Mouse (Mus musculus) lung, embryonic 15.5 days (tissue): Measurements from ENCODE around the gene Crabp2. TPM values are rescaled to one million over a fixed set of nuclear protein-coding genes. Genes with fewer than 3 reads are reported as not detected.
A peak's percentile ranks its signal among the peaks of the same experiment; 100 is the strongest.

ENCODE experiments used
- ATAC-seq: fragments of 200-750 bp; cut with Nextera tagmentation; 2 replicates; pipeline ENCODE4 v1.8.0; 2017; ENCODE audit warnings: moderate number of reproducible peaks, borderline replicate concordance; ENCODE audit not compliant: low FRiP score, low TSS enrichment; ENCODE audit errors: extremely low read depth
- H3K27ac ChIP-seq: fragments of 300-500 bp; sonication (generic); 2 replicates; pipeline ENCODE4 v1.5.1; 2015; ENCODE audit warnings: moderate library complexity, mild to moderate bottlenecking, inconsistent platforms
- H3K27me3 ChIP-seq: fragments of 300-500 bp; sonication (generic); 2 replicates; pipeline ENCODE4 v1.6.1; 2015; ENCODE audit warnings: inconsistent platforms
- H3K36me3 ChIP-seq: fragments of 300-500 bp; sonication (generic); 2 replicates; pipeline ENCODE4 v1.6.1; 2015; ENCODE audit warnings: inconsistent platforms
- H3K4me1 ChIP-seq: fragments of 300-500 bp; sonication (generic); 2 replicates; pipeline ENCODE4 v1.6.1; 2015; ENCODE audit warnings: inconsistent platforms
- H3K4me2 ChIP-seq: fragments of 300-500 bp; sonication (generic); 2 replicates; pipeline ENCODE4 v1.6.1; 2015; ENCODE audit warnings: inconsistent platforms, mild to moderate bottlenecking, moderate library complexity
- H3K4me3 ChIP-seq: fragments of 300-500 bp; sonication (generic); 2 replicates; pipeline ENCODE4 v1.5.1; 2015; ENCODE audit warnings: mild to moderate bottlenecking, inconsistent platforms
- H3K9ac ChIP-seq: fragments of 300-500 bp; sonication (generic); 2 replicates; pipeline ENCODE4 v1.6.1; 2015; ENCODE audit warnings: inconsistent platforms
- H3K9me3 ChIP-seq: fragments of 300-500 bp; sonication (generic); 2 replicates; pipeline ENCODE4 v1.6.1; 2016; ENCODE audit warnings: inconsistent platforms
- WGBS: fragments of 180-500 bp; shearing (Covaris S2); methylation state at CpG from one replicate; pipeline ENCODE4 v1.1.7; 2015; 5-methylcytosine and 5-hydroxymethylcytosine counted together
- polyA plus RNA-seq: library from polyadenylated mRNA; unstranded; fragments of >200 nt; fragmentation: Nextera tagmentation; extraction: Ambion mirVana; gene quantifications from 2 replicates; pipeline ENCODE4 v1.2.1, GENCODE M21; 2015

Crabp2 gene
- polyA plus RNA-seq, 1 experiment from 2014 or later: 8.1 TPM

DNA sequence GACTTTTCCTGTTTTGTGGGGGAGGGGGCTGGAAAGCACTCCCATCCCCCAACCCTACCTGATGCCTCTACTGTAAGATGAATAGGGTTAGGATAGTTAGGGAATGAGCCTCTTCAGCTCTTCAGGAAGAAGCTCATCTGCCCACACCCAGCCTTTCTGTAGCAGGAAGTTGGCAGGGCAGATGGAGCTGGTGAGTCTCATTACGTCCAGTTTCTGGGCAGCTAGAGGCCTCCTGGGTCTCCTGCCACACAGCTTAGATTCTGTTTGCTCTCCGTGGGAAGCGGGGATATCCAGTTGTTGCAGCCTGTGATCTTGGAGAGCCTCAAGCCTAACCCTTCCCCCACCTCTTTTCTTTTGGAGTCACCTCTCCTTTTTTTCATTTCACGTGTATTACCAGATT is 38.6 kb upstream of the Crabp2 start:
- WGBS: 11% methylated on average over 4 of the region's 4 CpGs
- H3K4me2 ChIP-seq: peak overlapping the region; percentile 74
- peak overlapping the region; percentile 36 for H3K9ac ChIP-seq
- no peaks in the 10 kb centered on the region for H3K9me3 ChIP-seq
- peak overlapping the region; percentile 96 for H3K27ac ChIP-seq
- no peak for ATAC-seq
- H3K4me1 ChIP-seq: peaks cover 41% of the 10 kb centered on the region
- no peaks in the 10 kb centered on the region for H3K27me3 ChIP-seq
- H3K4me3 ChIP-seq: peak overlapping the region; percentile 40
- peaks cover 22% of the 10 kb centered on the region for H3K36me3 ChIP-seq

DNA sequence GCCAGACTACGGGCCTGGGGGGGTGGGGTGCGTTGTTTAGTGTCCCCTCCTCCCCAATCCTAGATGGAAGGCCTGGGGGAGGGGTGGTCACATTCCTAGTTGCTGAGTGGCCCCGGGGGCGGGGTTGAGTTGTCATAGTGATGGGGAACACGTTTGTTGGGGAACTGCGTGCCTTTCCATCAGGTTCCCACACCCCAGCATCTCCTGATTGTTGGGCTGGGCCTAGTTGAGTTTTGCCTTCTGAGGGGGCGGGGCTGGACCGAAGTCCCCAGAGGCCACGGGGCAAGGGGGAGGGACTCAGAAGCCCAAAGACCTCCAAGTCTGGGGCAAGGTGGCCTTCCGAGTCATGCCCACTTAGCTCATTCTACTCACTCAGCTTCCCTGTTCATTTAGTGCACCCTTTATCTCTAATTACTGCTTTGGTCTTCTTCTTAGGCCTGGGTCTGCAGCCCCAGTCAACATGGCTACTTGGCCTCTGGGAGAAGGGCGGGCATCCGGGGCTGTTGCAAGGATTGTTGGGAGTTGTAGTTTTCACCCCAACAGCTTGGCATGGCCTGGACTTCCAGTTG is 37.8 kb upstream of the Crabp2 start:
- no peaks in the 10 kb centered on the region for H3K9me3 ChIP-seq
- peak overlapping the region; percentile 36 for H3K9ac ChIP-seq
- peak overlapping the region; percentile 96 for H3K27ac ChIP-seq
- no peaks in the 10 kb centered on the region for H3K27me3 ChIP-seq
- ATAC-seq: peak; percentile 29
- peaks cover 41% of the 10 kb centered on the region for H3K4me1 ChIP-seq
- peaks cover 28% of the 10 kb centered on the region for H3K36me3 ChIP-seq
- WGBS: 8% methylated on average over 12 of the region's 12 CpGs
- peak overlapping the region; percentile 40 for H3K4me3 ChIP-seq
- peak overlapping the region; percentile 74 for H3K4me2 ChIP-seq

DNA sequence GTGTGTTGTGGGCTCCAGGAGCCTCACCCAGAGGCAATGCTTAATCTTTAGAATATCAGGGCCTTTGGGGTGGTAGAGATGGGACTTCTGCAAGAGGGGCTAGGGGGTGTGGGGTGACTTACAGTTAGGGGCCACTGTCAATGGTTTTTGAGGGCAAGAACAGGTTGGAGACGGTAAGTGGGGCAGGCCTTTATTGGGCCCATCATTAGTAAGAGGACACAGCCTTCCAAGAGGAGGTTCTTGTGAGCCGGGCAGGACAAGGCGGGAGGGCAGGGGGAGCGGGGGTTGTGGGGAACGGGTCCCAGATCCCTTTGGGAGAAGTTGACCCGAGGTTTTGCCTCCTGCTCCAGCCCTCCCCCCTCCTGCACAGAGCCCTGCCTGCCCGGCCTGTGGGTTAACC is 35.0 kb upstream of the Crabp2 start:
- Histone ChIP-seq H3K9ac (no peak overlapping the region), H3K27ac (no peak overlapping the region), H3K4me2 (no peak overlapping the region), H3K9me3 (no peaks in the 10 kb centered on the region), H3K4me1 (peaks cover 33% of the 10 kb centered on the region), H3K4me3 (no peak overlapping the region), H3K36me3 (peaks cover 48% of the 10 kb centered on the region), H3K27me3 (no peaks in the 10 kb centered on the region)
- ATAC-seq: no peak
- WGBS: 72% methylated on average over 7 of the region's 7 CpGs

DNA sequence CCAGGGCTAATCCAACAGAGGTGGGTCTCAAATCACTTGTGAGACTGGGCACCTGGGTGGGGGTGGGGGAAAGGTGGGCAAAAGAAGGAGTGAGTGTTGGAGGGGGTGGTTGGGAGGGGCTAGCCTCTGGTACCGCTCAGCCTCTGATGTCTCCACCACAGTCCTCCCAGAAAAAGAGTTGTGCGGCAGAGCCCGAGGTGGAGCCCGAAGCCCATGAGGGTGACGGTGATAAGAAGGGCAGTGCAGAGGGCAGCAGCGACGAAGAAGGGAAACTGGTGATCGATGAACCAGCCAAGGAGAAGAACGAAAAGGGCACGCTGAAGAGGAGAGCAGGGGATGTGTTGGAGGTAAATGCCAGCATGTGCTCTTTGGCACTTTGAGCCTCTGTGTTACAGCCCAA is 34.6 kb upstream of the Crabp2 start:
- WGBS: 87% methylated on average over 10 of the region's 10 CpGs

DNA sequence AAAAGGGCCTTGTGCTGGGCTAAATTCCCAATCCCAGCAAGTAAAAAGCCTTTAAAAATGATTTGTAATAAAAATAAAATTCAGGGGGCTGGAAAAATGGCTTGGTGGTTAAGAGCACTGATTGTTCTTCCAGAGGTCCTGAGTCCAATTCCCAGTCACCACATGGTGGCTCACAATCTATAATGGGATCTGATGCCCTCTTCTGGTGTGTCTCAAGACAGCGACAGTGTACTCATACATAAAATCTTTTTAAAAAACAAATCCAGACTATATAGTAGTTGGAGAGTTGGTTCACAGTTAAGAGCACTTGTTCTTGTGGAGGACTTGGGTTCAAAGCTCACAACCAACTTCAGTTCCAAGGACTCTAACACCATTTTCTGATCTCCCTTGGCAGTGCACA is 31.5 kb upstream of the Crabp2 start:
- Histone ChIP-seq H3K4me1 (peaks cover 15% of the 10 kb centered on the region), H3K27me3 (no peaks in the 10 kb centered on the region), H3K4me2 (no peak overlapping the region), H3K9ac (no peak overlapping the region), H3K9me3 (no peaks in the 10 kb centered on the region), H3K27ac (no peak overlapping the region), H3K4me3 (no peak overlapping the region), H3K36me3 (peaks cover 51% of the 10 kb centered on the region)
- ATAC-seq: no peak
- 81% methylated on average over 1 of the region's 1 CpGs for whole genome bisulfite sequencing

More for the DNA sequence above, 34.6 kb upstream of the Crabp2 start:
- Histone ChIP-seq H3K27me3 (no peaks in the 10 kb centered on the region), H3K9me3 (no peaks in the 10 kb centered on the region), H3K27ac (no peak overlapping the region), H3K9ac (no peak overlapping the region), H3K4me3 (no peak overlapping the region), H3K36me3 (peaks cover 48% of the 10 kb centered on the region), H3K4me2 (no peak overlapping the region), H3K4me1 (peaks cover 33% of the 10 kb centered on the region)
- ATAC-seq: no peak

DNA sequence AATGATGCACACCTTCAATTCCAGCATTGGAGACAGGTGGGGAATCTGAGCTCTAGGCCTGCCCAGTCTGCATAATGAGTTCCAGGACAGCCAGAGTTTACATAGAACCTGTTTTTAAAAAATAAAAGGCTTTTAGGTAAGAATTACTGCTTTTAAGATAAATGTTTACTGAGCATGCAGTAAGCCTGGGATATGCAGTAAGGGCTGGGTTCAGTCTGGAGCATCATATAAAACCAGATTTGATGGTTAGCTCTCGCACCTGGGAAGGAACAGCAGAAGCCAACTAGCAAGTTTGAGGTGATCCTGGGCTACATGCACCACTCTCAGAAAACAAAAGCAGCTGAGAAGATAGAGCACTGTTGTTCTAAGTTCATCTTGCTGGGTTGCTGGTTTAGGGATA is 29.9 kb upstream of the Crabp2 start:
- Histone ChIP-seq H3K36me3 (peaks cover 58% of the 10 kb centered on the region), H3K9ac (no peak overlapping the region), H3K4me2 (peak overlapping the region; percentile 79; the same call in 1 of the 2 replicates), H3K27ac (peak overlapping the region; percentile 86; the same call in 1 of the 2 replicates), H3K4me3 (no peak overlapping the region), H3K27me3 (no peaks in the 10 kb centered on the region), H3K4me1 (peaks cover 15% of the 10 kb centered on the region), H3K9me3 (no peaks in the 10 kb centered on the region)
- 89% methylated on average over 1 of the region's 1 CpGs for WGBS
- no peak for ATAC-seq

DNA sequence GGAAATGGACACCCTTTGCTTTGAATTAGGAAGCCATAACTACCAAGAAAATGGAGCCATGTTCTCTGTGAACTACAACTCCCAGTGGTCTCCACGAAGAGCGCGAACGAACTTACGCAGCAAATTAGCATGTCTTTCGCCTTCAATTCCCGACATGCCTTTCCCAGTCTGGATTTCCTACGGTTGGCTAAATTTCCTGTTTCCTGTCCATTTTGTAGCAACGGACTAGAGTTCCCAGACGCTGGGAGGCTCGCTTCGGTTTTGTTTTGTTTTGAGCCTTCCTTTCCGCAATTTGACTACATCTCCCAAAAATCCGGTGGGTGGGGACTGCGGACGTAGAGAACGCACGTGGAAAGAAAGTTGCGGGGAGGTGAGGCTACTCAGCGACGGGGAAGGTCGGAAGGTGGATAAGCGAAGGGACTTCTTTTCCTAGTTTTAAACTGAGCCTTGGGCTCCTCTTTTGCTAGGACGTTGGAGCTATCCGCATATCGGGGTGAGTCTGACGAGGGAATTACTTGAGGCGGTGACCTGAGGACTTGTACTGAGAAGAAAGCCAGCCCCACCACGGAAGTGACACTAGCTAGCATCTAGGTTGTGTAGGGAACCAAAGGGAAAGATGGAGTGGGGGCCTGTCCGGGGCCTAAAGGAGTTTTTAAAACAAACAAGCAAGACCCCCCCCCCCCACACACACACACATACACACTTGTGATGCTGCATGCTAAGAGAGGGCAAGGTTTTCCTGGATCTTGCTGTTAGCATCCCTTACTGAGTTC is 28.9 kb upstream of the Crabp2 start, which contains the start of gene Mrpl24:
Gene Mrpl24, plus strand, starts transcription at position 171 of the 773 bp plus-strand sequence.
- under 1% methylated on average over 30 of the region's 30 CpGs for WGBS
- Histone ChIP-seq H3K27ac (peak within 1 kb of the TSS; percentile 86), H3K9ac (peak within 1 kb of the TSS; percentile 71), H3K4me1 (peaks cover 15% of the 10 kb centered on the region), H3K36me3 (peaks cover 58% of the 10 kb centered on the region), H3K27me3 (no peaks in the 10 kb centered on the region), H3K9me3 (no peaks in the 10 kb centered on the region), H3K4me3 (peak within 1 kb of the TSS; percentile 76), H3K4me2 (peak within 1 kb of the TSS; percentile 79)
- ATAC-seq: peak; percentile 87

DNA sequence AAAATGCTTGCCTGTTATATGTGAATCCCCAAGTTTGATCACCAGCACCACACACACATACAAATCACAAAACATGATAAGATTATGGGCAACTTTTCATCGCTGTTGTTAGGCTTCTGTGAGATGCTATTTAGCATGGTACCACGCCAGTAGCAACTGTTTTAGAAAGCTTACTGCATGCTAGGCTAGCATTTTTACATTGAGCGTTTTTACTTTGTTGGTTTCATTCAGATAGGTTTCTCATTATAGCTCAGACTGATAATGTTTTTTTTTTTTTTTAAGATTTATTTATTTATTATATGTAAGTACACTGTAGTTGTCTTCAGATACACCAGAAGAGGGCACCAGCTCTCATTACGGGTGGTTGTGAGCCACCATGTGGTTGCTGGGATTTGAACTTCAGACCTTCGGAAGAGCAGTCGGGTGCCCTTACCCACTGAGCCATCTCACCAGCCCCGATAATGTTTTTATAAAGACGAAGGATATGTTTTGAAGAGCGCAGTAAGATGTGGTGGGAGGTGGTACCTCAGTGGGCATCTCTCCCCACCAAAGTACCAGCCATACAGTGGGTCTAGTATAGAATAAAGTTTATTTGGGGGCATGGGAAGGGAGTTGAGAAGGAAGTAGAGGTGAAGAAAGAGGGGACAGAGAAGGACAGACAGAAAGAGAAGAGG is 28.1 kb upstream of the Crabp2 start:
- Histone ChIP-seq H3K27me3 (no peaks in the 10 kb centered on the region), H3K36me3 (peaks cover 57% of the 10 kb centered on the region), H3K4me1 (peaks cover 15% of the 10 kb centered on the region), H3K27ac (no peak overlapping the region), H3K9me3 (no peaks in the 10 kb centered on the region), H3K9ac (peak overlapping the region; percentile 71), H3K4me2 (peak overlapping the region; percentile 79), H3K4me3 (peak overlapping the region; percentile 76)
- ATAC-seq: no peak
- 62% methylated on average over 9 of the region's 9 CpGs for WGBS

DNA sequence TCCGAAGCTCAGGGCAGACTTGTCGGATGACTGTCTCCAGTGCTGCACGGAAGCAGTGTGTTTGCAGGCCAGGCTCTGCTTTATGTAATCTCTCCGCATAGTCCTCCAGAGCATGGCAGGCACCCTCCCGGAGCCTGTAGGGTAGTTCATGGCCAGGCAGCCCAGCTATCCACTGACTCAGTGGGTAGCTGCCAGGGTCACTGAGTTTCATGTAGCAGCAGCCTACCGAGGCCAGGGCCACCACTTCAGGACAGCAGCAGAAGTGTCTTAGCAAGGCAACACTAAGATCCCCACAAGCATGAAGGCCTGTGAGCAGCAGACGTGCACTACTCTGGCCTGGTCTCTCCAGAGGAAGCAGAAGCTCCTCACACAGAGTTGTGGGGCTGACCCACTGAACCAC is 23.5 kb upstream of the Crabp2 start:
- H3K27ac ChIP-seq: no peak overlapping the region
- peaks cover 58% of the 10 kb centered on the region for H3K36me3 ChIP-seq
- H3K4me1 ChIP-seq: peaks cover 14% of the 10 kb centered on the region
- H3K4me2 ChIP-seq: no peak overlapping the region
- no peak overlapping the region for H3K4me3 ChIP-seq
- no peak for ATAC-seq
- H3K9ac ChIP-seq: no peak overlapping the region
- H3K27me3 ChIP-seq: no peaks in the 10 kb centered on the region
- no peaks in the 10 kb centered on the region for H3K9me3 ChIP-seq
- WGBS: 87% methylated on average over 7 of the region's 7 CpGs

DNA sequence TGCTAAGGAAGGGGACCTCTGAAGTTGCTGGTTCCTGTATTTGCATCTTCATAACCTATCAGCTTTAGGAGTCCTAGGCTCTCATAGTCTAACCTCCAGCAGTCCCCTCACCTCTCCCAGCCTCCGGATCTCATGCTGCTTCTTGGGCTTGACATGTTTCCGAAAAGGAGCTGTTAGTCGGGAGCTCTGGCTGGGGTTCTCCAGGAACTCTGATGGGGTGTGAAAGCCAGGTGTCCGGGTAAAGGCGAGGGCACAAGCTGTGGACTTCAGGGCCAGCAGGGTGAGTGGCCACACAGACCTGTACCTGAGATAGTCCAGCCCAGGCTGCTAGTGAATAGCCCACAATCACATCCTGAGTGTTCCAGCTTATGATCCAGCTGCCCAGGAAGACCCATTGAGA is 21.0 kb upstream of the Crabp2 start:
- Histone ChIP-seq H3K27ac (no peak overlapping the region), H3K27me3 (no peaks in the 10 kb centered on the region), H3K4me2 (no peak overlapping the region), H3K9me3 (no peaks in the 10 kb centered on the region), H3K4me3 (no peak overlapping the region), H3K9ac (no peak overlapping the region), H3K36me3 (peaks cover 62% of the 10 kb centered on the region), H3K4me1 (peaks cover 24% of the 10 kb centered on the region)
- ATAC-seq: no peak
- WGBS: 87% methylated on average over 5 of the region's 5 CpGs

DNA sequence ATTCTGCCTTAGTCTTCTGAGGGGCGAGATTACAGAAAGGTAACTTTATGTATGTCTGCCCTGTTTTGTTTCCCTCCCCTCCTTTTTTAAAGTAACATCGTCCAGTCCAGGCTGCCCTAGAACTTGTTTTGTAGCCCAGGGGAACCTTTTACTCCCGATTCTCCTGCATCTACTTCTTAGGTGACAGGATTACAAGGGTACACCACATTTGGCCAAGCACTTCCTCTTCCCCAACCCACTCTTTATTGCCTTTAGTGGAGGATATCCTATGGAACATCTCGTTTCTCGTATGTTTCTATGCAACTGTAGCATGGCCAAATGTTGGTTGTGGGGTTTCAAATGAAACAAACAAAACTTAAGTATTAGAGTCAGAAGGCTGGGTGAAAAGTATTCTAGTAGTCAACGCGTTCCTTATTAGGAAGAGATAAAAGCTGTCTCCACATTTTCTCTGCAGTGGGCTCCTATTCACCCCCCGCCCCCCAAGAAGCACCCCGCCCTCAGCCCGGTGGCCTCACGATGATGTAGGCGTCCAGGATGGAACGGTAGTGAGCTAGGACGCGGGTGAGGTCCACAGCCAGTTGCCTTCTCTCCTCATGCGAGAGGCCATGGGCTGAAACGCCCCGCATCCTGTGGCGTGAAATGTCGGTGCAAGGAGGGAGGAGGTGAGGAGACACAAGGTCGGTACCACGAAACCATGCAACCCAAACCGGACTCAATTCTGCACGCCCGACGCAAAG is 19.0 kb upstream of the Crabp2 start:
- Histone ChIP-seq H3K9me3 (no peaks in the 10 kb centered on the region), H3K4me3 (peak overlapping the region; percentile 93), H3K4me1 (peaks cover 30% of the 10 kb centered on the region), H3K36me3 (peaks cover 53% of the 10 kb centered on the region), H3K27ac (peak overlapping the region; percentile 74), H3K9ac (peak overlapping the region; percentile 96), H3K4me2 (peak overlapping the region; percentile 68), H3K27me3 (no peaks in the 10 kb centered on the region)
- 2% methylated on average over 26 of the region's 26 CpGs for WGBS
- peak; percentile 50 for ATAC-seq
